Mouse (Mus musculus) lung, embryonic 14.5 days (tissue): ENCODE measurements around the gene Srsf5. TPM values are rescaled to one million over a fixed set of nuclear protein-coding genes. Genes with fewer than 3 reads are reported as not detected.

Experiments used
- ATAC-seq: fragments of 200-750 bp; cut with Nextera tagmentation; 2 replicates; pipeline ENCODE4 v1.8.0; 2017; ENCODE audit warnings: mild to moderate bottlenecking, moderate TSS enrichment, moderate library complexity; ENCODE audit not compliant: insufficient read depth
- DNase-seq: peaks from one replicate; pipeline ENCODE4 v3.0.0-alpha.2; 2015
- H3K27ac ChIP-seq: fragments of 300-500 bp; sonication (generic); 2 replicates; pipeline ENCODE4 v1.5.1; 2014; ENCODE audit warnings: low read depth, mild to moderate bottlenecking, moderate library complexity
- H3K27me3 ChIP-seq: fragments of 300-500 bp; sonication (generic); 2 replicates; pipeline ENCODE4 v1.6.1; 2014; ENCODE audit warnings: low read length, control low read depth; ENCODE audit not compliant: insufficient read depth
- H3K36me3 ChIP-seq: fragments of 300-500 bp; sonication (generic); 2 replicates; pipeline ENCODE4 v1.6.1; 2014; ENCODE audit warnings: control low read depth; ENCODE audit not compliant: insufficient read depth
- H3K4me1 ChIP-seq: fragments of 300-500 bp; sonication (generic); 2 replicates; pipeline ENCODE4 v1.6.1; 2014; ENCODE audit warnings: antibody characterized with exemption, control low read depth; ENCODE audit not compliant: insufficient read depth
- H3K4me2 ChIP-seq: fragments of 300-500 bp; sonication (generic); 2 replicates; pipeline ENCODE4 v1.6.1; 2014; ENCODE audit warnings: mild to moderate bottlenecking
- H3K4me3 ChIP-seq: fragments of 300-500 bp; sonication (generic); 2 replicates; pipeline ENCODE4 v1.5.1; 2014; ENCODE audit warnings: low read depth, low read length
- H3K9ac ChIP-seq: fragments of 300-500 bp; sonication (generic); 2 replicates; pipeline ENCODE4 v1.6.1; 2014
- H3K9me3 ChIP-seq: fragments of 300-500 bp; sonication (generic); 2 replicates; pipeline ENCODE4 v1.6.1; 2016; ENCODE audit warnings: low read depth, low read length, control low read depth
- CTCF ChIP-seq: IDR thresholded peaks from 2 replicates; pipeline ENCODE4 v1.5.1; 2016; ENCODE audit warnings: antibody characterized with exemption, low read depth
- WGBS: fragments of 180-500 bp; shearing (Covaris S2); extraction: QIAGEN DNeasy Blood & Tissue Kit; methylation state at CpG from one replicate; pipeline ENCODE4 v1.1.7; 2014; 5-methylcytosine and 5-hydroxymethylcytosine counted together
- polyA plus RNA-seq: library from polyadenylated mRNA; unstranded; fragments of >200 nt; fragmentation: Nextera tagmentation; extraction: Ambion mirVana; gene quantifications from 2 replicates; pipeline ENCODE4 v1.2.1, GENCODE M21; 2014

The Srsf5 gene
- 357 and 378 TPM in 2 replicates for polyA plus RNA-seq

GRCm38 (mm10) chr12:80945334-80945995, at the start of gene Srsf5:
TSS of gene Srsf5 (plus strand) at chr12:80945504.
- Histone ChIP-seq H3K4me2 (peak within 1 kb of the TSS; percentile 68), H3K9ac (peak within 1 kb of the TSS; percentile 99), H3K4me1 (no peaks in the 10 kb centered on the region), H3K36me3 (peaks cover 31% of the 10 kb centered on the region), H3K4me3 (peak within 1 kb of the TSS; percentile 97), H3K27ac (peak within 1 kb of the TSS; percentile 98), H3K27me3 (no peaks in the 10 kb centered on the region), H3K9me3 (no peaks in the 10 kb centered on the region)
- DNase-seq: peak; percentile 100
- ATAC-seq: peak; percentile 92
- under 1% methylated on average over 53 of the region's 57 CpGs for WGBS
- TF ChIP-seq CTCF: peak; percentile 62

- Histone ChIP-seq H3K27ac (no peak overlapping the region), H3K9me3 (no peaks in the 10 kb centered on the region), H3K27me3 (no peaks in the 10 kb centered on the region), H3K4me1 (no peaks in the 10 kb centered on the region), H3K4me2 (no peak overlapping the region), H3K4me3 (no peak overlapping the region), H3K9ac (no peak overlapping the region), H3K36me3 (no peaks in the 10 kb centered on the region)
- ATAC-seq (no peak), DNase-seq (no peak)
- no peak for TF ChIP-seq CTCF
- 68% methylated on average over 8 of the region's 8 CpGs for WGBS
Measured at GRCm38 (mm10) chr12:80909631-80910030, 35.7 kb upstream of the Srsf5 start.

- Histone ChIP-seq H3K9me3 (no peaks in the 10 kb centered on the region), H3K36me3 (no peaks in the 10 kb centered on the region), H3K4me3 (no peak overlapping the region), H3K27ac (no peak overlapping the region), H3K4me2 (no peak overlapping the region), H3K4me1 (no peaks in the 10 kb centered on the region), H3K27me3 (no peaks in the 10 kb centered on the region), H3K9ac (no peak overlapping the region)
- TF ChIP-seq CTCF: peak; percentile 45
- ATAC-seq (no peak), DNase-seq (peak; percentile 42)
- 53% methylated on average over 7 of the region's 7 CpGs for WGBS
Measured at GRCm38 (mm10) chr12:80917764-80918163, 27.5 kb upstream of the Srsf5 start.

- WGBS: 89% methylated on average over 5 of the region's 5 CpGs
- no peak for ATAC-seq
- Histone ChIP-seq H3K9ac (no peak overlapping the region), H3K27me3 (no peaks in the 10 kb centered on the region), H3K9me3 (no peaks in the 10 kb centered on the region), H3K4me1 (no peaks in the 10 kb centered on the region), H3K4me2 (no peak overlapping the region), H3K36me3 (no peaks in the 10 kb centered on the region), H3K4me3 (no peak overlapping the region), H3K27ac (no peak overlapping the region)
- TF ChIP-seq CTCF: no peak
- no peak for DNase-seq
Measured at GRCm38 (mm10) chr12:80921301-80921700, 24.0 kb upstream of the Srsf5 start.

GRCm38 (mm10) chr12:80922869-80923268, 22.4 kb upstream of the Srsf5 start:
- Histone ChIP-seq H3K4me3 (no peak overlapping the region), H3K9me3 (no peaks in the 10 kb centered on the region), H3K4me2 (peak overlapping the region; percentile 33), H3K27ac (no peak overlapping the region), H3K9ac (no peak overlapping the region), H3K36me3 (no peaks in the 10 kb centered on the region), H3K4me1 (no peaks in the 10 kb centered on the region), H3K27me3 (no peaks in the 10 kb centered on the region)
- no peak for TF ChIP-seq CTCF
- DNase-seq (peak; percentile 21), ATAC-seq (peak; percentile 32; the same call in 1 of the 2 replicates)
- 8% methylated on average over 7 of the region's 7 CpGs for WGBS

- Histone ChIP-seq H3K4me1 (no peaks in the 10 kb centered on the region), H3K4me2 (0 out of 2 replicates have a peak overlapping the region, but pooled peaks have one; percentile 19), H3K9ac (no peak overlapping the region), H3K4me3 (no peak overlapping the region), H3K36me3 (no peaks in the 10 kb centered on the region), H3K27ac (peak overlapping the region; percentile 73; the same call in 1 of the 2 replicates), H3K9me3 (no peaks in the 10 kb centered on the region), H3K27me3 (no peaks in the 10 kb centered on the region)
- ATAC-seq: peak; percentile 12; the same call in 1 of the 2 replicates
- no peak for TF ChIP-seq CTCF
- WGBS: 40% methylated on average over 5 of the region's 5 CpGs
- DNase-seq: no peak
Measured at GRCm38 (mm10) chr12:80923602-80924001, 21.7 kb upstream of the Srsf5 start.

GRCm38 (mm10) chr12:80924205-80924604, 21.1 kb upstream of the Srsf5 start:
- H3K4me3 ChIP-seq: no peak overlapping the region
- H3K36me3 ChIP-seq: no peaks in the 10 kb centered on the region
- ATAC-seq: peak; percentile 83
- WGBS: 50% methylated on average over 3 of the region's 3 CpGs
- H3K9me3 ChIP-seq: no peaks in the 10 kb centered on the region
- TF ChIP-seq CTCF: no peak
- no peaks in the 10 kb centered on the region for H3K27me3 ChIP-seq
- no peaks in the 10 kb centered on the region for H3K4me1 ChIP-seq
- DNase-seq: peak; percentile 86
- H3K9ac ChIP-seq: no peak overlapping the region
- peak overlapping the region; percentile 73 for H3K27ac ChIP-seq
- H3K4me2 ChIP-seq: 0 out of 2 replicates have a peak overlapping the region, but pooled peaks have one; percentile 19
